Mouse (Mus musculus): ENCODE measurements around the gene Ndc1. TPM values are rescaled to one million over a fixed set of nuclear protein-coding genes. Genes with fewer than 3 reads are reported as not detected.

Ndc1 gene
- polyA plus RNA-seq, 1 experiment from 2014 or later = 19.9 TPM

DNA sequence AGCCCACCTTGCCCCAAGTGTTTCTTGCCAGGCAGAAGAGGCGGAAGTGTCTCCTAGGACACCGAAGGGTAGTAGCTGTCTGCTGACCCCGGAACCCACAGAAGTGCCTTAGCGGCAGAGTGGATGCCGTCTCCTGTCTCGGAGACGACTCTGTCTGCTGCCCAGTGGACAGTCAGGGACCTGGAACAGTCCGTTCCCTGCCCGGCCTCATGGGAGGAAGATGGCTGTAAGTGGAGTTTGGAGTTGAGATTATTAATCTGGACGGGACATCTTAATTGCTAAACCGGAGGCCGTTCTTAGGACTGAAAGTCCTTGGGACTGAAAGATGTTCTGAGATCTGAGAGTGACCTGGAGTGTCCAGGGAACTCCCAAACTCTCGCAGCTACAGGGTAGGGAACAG, 81.9 kb downstream of the Ndc1 start:
- 86% methylated on average over 13 of the region's 13 CpGs for WGBS
- no peak for ATAC-seq (ENCODE audit: low FRiP score, low read depth)
- H3K4me1 ChIP-seq (replicated peaks) = no peaks in the 10 kb centered on the region

DNA sequence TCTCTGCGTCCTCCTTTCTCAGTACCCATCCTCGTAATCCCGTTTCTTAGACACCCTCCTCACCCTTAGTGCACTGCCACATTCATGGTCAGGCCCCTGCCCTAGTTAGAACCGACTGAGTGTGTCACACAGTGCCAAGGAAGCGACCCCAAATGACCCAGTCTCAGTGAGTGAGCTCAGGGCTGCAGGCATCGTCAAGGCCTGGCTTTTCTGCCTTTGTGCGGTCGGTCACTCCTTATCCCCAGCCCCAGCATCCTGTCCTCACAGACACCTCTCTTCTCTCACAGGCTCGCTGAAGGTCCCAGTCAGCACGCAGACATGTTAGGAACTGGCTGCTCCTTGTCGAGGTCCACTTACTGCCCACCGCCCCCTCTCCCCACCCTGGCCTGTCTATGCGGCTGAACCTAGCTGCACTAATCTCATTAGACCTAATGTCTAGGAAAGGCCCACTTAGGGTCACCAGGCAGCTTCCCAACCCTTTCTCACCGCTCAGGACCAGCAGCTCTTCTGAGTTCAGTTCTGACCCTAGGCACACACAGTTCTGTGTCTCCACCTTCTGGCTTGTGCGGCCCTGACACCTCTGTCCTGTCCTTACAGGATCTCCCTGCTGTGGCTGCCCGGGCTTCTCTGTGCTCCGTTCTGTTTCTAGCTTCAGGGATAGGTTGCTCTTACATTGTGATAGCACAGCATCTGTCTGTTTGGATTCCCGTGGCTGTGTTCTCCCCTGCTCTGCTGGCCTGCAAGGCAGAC, 84.9 kb downstream of the Ndc1 start:
- Histone ChIP-seq H3K9ac (no peak overlapping the region), H3K9me3 (no peaks in the 10 kb centered on the region), H3K27me3 (no peaks in the 10 kb centered on the region), H3K4me2 (no peak overlapping the region), H3K36me3 (no peaks in the 10 kb centered on the region), H3K27ac (replicated peaks) (no peak overlapping the region), H3K4me3 (no peak overlapping the region), H3K4me1 (replicated peaks) (no peaks in the 10 kb centered on the region)
- ATAC-seq (ENCODE audit: low FRiP score, low read depth) = no peak
- 74% methylated on average over 18 of the region's 18 CpGs for WGBS

More for the DNA sequence above, 81.9 kb downstream of the Ndc1 start:
- H3K27me3 ChIP-seq = 0 out of 2 replicates have a peak, but pooled peaks cover 1% of the 10 kb centered on the region
- no peaks in the 10 kb centered on the region for H3K36me3 ChIP-seq
- no peak overlapping the region for H3K4me3 ChIP-seq
- no peak overlapping the region for H3K9ac ChIP-seq
- H3K4me2 ChIP-seq = no peak overlapping the region
- no peaks in the 10 kb centered on the region for H3K9me3 ChIP-seq
- no peak overlapping the region for H3K27ac ChIP-seq (replicated peaks)

DNA sequence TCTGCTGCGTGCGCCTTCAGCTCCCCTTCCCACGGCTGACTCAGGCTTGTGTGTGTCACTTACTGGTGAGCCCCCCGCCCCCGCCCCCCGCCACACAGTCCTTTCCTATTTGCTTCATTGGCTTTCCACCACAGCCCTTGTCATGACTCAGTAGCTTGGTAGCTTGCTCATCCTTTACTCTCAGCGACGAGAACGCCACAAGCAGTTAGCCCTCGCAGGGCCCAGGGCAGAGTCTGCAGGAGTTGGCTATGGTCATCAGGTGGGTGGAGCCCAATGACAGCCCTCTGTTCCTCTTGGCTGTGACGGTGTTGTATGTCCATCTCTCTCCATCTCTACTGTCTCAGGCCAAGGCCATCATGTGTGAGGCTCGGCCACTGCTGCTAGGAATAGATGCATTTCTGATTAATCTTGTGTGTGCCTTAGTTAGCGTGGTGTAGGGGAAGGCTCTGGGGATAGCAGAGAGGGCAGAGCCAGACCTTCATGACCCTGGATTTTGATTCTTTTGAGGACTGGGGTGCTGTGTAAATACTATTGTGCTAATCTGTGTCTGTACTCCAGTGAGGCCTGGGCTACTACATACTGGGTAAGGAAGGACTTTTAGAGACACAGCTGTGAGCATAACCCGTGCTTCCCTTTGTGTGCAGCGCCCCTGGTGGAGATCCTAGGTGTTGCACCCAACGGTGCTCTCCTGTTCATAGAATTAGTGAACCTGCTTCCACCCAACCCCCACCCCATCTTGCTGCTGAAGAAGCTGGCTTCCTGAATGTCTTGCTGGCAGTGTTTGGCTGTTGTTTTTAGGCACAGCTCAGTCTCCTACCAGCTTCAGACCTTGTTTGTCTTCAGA, 85.8 kb downstream of the Ndc1 start:
- ATAC-seq (ENCODE audit: low FRiP score, low read depth) = peak; percentile 77
- no peak overlapping the region for H3K9ac ChIP-seq
- H3K4me2 ChIP-seq = no peak overlapping the region
- no peaks in the 10 kb centered on the region for H3K4me1 ChIP-seq (replicated peaks)
- H3K27ac ChIP-seq (replicated peaks) = no peak overlapping the region
- no peaks in the 10 kb centered on the region for H3K27me3 ChIP-seq
- H3K9me3 ChIP-seq = no peaks in the 10 kb centered on the region
- H3K36me3 ChIP-seq = no peaks in the 10 kb centered on the region
- no peak overlapping the region for H3K4me3 ChIP-seq
- WGBS = 62% methylated on average over 16 of the region's 16 CpGs

DNA sequence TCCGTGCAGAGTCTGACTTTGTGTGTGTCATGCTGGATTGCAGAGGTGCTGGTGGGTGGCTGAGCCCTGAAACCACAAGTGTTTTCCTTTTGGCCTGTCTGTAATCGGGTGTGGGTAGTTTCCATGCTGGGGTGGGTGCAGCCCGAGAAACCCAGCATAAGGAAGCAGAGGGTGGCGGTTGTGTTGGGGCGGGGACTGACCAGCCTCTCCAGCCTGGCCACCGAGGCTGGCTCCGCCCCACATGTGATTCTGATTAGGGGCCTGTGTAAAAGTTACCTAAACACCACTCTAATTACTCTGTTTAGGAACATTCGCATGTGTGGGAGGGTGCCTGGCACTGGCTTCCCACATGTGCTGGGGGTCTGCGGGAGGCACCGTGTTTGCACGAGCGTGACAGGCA, 90.0 kb downstream of the Ndc1 start:
- Histone ChIP-seq H3K27ac (replicated peaks) (no peak overlapping the region), H3K27me3 (no peaks in the 10 kb centered on the region), H3K9me3 (no peaks in the 10 kb centered on the region), H3K9ac (no peak overlapping the region), H3K4me2 (no peak overlapping the region), H3K4me3 (no peak overlapping the region), H3K36me3 (no peaks in the 10 kb centered on the region), H3K4me1 (replicated peaks) (no peaks in the 10 kb centered on the region)
- no peak for ATAC-seq (ENCODE audit: low FRiP score, low read depth)
- 79% methylated on average over 12 of the region's 12 CpGs for WGBS

DNA sequence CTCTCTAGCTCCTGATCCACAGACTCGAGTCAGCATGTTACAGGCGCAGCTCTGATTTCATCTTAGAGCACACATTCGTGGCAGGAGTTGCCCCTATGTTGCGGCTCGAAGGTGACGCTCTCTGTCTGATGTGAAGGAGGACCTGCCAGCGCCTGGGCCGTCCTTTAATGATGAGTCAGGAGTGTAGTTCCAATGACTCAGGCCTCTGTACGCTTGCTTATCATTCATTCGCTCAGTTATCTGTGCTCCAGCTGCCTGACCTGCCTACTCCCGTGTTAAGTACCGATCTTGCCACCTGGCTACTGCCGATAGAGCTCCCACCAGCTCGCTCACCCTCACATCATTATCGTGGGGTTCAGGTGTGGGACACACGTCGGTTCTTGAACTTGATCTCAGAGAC, 91.3 kb downstream of the Ndc1 start:
- no peak overlapping the region for H3K9ac ChIP-seq
- no peaks in the 10 kb centered on the region for H3K36me3 ChIP-seq
- no peak for ATAC-seq (ENCODE audit: low FRiP score, low read depth)
- no peaks in the 10 kb centered on the region for H3K9me3 ChIP-seq
- no peak overlapping the region for H3K4me2 ChIP-seq
- H3K4me1 ChIP-seq (replicated peaks) = no peaks in the 10 kb centered on the region
- 91% methylated on average over 17 of the region's 17 CpGs for WGBS
- no peak overlapping the region for H3K4me3 ChIP-seq
- H3K27ac ChIP-seq (replicated peaks) = no peak overlapping the region
- H3K27me3 ChIP-seq = no peaks in the 10 kb centered on the region

DNA sequence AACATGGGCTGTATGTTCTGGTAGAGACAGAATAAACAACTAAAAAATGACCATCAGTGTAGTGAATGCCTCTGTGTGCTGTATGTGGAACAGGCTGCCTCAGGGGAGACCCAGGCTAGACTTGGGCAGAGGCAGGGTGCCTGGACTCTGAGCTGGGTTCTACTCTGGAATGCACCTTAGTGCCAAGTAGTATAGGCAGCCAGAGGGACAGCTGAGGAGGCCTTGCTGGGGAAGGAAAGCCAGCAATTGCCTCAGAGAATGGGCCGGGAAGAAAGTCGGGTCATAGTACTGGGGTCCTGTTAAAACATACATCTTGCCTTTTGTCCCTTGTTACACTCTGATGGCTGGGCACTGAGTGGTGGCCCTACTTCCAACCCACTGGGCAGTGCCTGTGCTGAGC, 91.9 kb downstream of the Ndc1 start:
- WGBS = 92% methylated on average over 2 of the region's 2 CpGs
- no peaks in the 10 kb centered on the region for H3K27me3 ChIP-seq

DNA sequence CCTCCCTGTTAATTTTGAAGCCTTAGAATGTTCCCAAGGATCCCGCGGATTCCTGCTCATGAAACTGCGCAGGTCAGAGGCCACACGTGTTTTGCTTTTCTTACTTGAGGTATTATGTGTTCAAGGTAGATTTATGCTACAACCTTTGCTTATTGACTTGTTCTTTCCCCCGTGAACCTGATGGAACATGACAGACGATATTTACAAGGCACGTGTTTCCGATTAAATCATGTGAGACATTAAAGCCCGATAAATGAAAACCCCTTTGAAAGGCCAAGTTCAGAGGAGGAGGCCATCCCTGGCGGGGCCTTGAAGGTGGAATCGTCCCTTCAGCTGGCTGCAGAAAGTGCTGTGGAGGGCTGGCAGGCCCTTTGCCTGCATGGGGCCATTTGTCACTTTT, 92.9 kb downstream of the Ndc1 start:
- Histone ChIP-seq H3K27ac (replicated peaks) (no peak overlapping the region), H3K4me3 (no peak overlapping the region), H3K4me1 (replicated peaks) (no peaks in the 10 kb centered on the region), H3K36me3 (no peaks in the 10 kb centered on the region), H3K27me3 (no peaks in the 10 kb centered on the region), H3K4me2 (no peak overlapping the region), H3K9ac (no peak overlapping the region), H3K9me3 (no peaks in the 10 kb centered on the region)
- ATAC-seq (ENCODE audit: low FRiP score, low read depth) = no peak
- 81% methylated on average over 11 of the region's 11 CpGs for WGBS

More for the DNA sequence above, 91.9 kb downstream of the Ndc1 start:
- Histone ChIP-seq H3K4me2 (no peak overlapping the region), H3K36me3 (no peaks in the 10 kb centered on the region), H3K4me1 (replicated peaks) (no peaks in the 10 kb centered on the region), H3K4me3 (no peak overlapping the region), H3K9me3 (no peaks in the 10 kb centered on the region), H3K27ac (replicated peaks) (no peak overlapping the region), H3K9ac (no peak overlapping the region)
- ATAC-seq (ENCODE audit: low FRiP score, low read depth) = no peak

Small RNA genes within 50 kb of the gene (microRNA-seq; reads per million reads assigned to microRNA genes)
- gene Gm24804 = not detected

Other genes starting within 250 kb of the Ndc1 start
- gene Tmem59, start 189.4 kb upstream of the Ndc1 start, polyA plus RNA-seq (2015; fragmentation: Nextera tagmentation; extraction: Ambion mirVana) = 355 and 390 TPM in 2 replicates
- 16.6 and 37.6 TPM in 2 replicates for gene Tceanc2, start 188.7 kb upstream of the Ndc1 start, polyA plus RNA-seq (2015; fragmentation: Nextera tagmentation; extraction: Ambion mirVana)
- gene Ldlrad1, start 158.6 kb upstream of the Ndc1 start, polyA plus RNA-seq (2015; fragmentation: Nextera tagmentation; extraction: Ambion mirVana) = not detected in 2 replicates
- 48.6 and 55.5 TPM in 2 replicates for gene Lrrc42, start 114.3 kb upstream of the Ndc1 start, polyA plus RNA-seq (2015; fragmentation: Nextera tagmentation; extraction: Ambion mirVana)
- gene Hspb11, start 114.2 kb upstream of the Ndc1 start, polyA plus RNA-seq (2015; fragmentation: Nextera tagmentation; extraction: Ambion mirVana) = 34.8 and 37.3 TPM in 2 replicates
- gene Dio1, start 60.6 kb upstream of the Ndc1 start, polyA plus RNA-seq (2015; fragmentation: Nextera tagmentation; extraction: Ambion mirVana) = not detected in 2 replicates
- 57.0 and 61.4 TPM in 2 replicates for gene Yipf1, start 53.4 kb upstream of the Ndc1 start, polyA plus RNA-seq (2015; fragmentation: Nextera tagmentation; extraction: Ambion mirVana)
- 3.3 and 4.2 TPM in 2 replicates for gene Glis1, start 66.8 kb downstream of the Ndc1 start, polyA plus RNA-seq (2015; fragmentation: Nextera tagmentation; extraction: Ambion mirVana)

Data from hindbrain, embryonic 15.5 days (tissue).